Mouse (Mus musculus): Measurements from ENCODE around the gene Tmem109.

DNA sequence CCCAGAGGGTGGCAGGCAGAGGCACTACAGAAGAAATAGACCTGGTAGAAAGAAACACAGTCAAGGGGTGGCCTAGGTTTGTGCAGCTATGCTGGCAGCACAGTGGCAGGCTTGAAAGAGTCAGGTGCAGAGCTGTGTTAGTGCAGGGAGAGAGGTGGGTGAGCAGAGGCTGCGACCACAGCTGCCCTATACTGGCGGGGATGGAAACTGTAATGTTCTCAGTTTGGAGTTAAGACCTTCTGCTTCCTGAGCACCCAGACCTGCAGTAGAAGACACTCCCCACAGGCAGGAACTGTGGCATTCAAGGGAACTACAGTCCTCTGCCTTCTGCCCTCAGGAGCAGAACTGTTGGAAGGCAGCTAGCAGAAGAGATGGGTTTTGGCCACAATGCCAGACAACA lies 33.1 kb upstream of the Tmem109 start:
- TF ChIP-seq MAX (IDR thresholded peaks at IDR 0.05; ENCODE audit: low read depth), result no peak
- no peak for TF ChIP-seq POLR2A (IDR thresholded peaks at IDR 0.05; ENCODE audit: insufficient read length, low read depth)

All from myocyte (in vitro differentiated cells).